Mouse (Mus musculus): ENCODE results near the gene Slc23a3.

Slc23a3 gene

DNA sequence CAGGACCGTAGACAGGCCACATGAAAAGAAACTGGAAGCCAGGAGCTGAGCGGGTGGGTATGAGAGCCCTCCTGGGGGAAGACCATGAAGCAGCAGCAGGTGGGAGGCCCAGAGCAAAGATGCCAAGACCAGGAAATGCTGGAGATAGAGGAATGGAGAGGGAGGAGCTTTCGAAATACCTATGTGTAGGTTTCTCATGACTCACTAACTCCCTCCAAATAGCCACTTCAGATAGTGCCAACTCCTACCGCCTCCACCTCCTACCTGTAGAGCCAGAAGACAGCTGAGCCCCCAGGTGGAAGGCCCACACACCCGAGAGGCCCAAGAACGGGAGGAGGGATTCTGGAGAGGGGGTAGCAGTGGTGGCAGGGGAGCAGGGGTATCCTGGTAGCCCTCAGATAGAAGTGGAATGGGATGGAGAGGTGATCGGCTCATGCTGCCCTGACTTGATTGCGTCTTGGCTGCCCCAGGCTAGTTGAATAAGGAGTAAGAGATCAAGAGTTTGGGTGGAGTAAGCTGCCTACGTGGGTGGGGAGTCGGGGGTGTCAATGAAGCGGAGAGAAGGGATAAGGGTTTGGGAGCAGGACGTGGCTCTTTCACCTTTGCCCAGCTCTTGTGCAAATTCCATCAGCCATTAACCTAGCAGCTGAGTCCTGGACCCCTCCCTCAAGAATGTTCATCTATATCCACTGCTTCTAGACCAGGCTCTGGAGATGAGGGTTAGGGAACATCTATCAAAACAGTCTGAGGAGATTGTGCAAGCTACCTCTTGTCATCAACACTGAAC lies at the start of gene Slc23a3:
Slc23a3 (minus strand) TSS at position 470 of the 787 bp plus-strand sequence.
- no peak for DNase-seq

DNA sequence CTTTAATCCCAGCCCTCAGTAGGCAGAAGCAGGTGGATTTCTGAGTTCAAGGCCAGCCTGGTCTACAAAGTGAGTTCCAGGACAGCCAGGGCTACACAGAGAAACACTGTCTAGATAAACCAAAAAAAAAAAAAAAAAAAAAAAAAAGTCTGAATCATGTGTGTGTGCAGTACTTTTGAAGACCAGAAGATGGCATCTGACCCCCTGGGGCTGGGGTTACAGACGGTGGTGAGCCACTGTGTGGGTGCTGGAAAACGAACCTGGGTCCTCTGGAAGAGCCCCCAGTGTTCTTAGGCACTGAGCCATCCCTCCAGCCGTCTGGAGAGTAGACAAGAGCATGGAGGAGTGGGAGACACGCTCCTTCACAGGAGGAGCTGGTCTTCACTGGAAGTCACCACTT lies 48.5 kb upstream of the Slc23a3 start:
- DNase-seq: no peak

DNA sequence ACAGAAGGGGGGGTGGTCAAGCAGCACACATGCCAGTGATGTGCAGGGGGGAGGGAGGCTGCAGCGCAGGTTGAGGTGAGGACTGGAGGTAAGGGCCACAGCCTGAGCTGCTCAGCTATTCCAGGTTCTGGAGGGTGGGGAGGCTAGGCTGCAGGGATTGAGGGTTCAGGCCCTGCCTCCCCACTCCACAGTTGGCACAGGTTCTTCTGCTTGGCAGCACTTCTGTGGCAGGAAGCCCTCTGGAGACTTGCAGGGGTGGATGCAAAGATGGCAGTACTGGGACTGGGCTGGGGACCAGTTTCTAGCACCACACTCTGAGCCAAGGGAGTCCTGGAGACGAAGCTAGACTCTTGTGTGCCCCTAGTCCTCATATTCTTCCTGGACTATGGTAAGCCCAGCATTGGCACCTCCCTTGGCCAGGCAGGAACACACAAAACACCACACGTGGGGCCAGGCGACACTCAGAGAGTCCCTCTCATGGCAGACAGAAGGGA lies 47.7 kb upstream of the Slc23a3 start:
- DNase-seq: no peak

DNA sequence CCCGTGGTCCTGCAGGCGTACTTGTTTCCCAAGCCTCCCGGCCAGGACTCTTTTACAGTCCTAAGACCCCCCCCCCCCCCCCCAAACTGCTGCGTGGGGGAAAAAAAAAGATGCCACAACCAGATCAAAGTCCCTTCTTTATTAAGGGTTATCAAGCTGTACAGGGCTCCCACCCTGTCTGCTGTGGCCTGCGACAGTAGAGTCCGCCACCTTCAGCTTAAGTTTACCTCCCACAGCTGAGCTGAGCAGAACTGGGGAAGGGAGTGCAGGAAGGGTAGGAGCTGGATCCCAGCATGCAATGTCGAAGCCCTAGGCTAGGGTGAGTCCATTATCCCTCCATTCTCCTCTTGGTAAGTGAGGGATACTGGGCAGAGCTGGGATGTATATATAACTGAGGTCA lies 47.1 kb upstream of the Slc23a3 start:
- DNase-seq: no peak

DNA sequence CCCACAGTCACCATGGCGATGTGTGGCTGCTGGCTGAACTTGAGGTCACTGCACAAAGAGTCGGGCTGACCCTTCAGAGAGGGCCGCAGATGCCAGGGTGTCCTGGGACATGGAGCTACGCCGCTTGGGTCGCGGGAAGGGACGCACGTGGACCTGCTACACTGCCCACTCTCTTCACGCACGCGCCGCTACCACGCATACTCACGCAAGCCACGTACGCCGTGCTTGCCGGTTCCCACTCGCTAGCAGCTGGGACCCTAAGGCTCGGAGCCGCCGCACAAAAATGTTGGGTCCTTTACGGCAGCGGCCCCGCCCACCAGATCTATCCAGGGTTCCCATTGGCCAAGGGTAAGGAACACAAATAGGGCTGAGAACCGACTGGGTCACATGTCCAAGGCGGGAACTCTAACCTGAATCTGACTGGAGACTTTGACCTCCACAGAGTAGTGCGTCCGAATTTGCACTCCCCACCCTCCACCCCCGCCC lies 46.5 kb upstream of the Slc23a3 start, which contains the start of gene Abcb6:
Abcb6 (minus strand) TSS at position 288 of the 486 bp plus-strand sequence.
- DNase-seq: peak; percentile 78

DNA sequence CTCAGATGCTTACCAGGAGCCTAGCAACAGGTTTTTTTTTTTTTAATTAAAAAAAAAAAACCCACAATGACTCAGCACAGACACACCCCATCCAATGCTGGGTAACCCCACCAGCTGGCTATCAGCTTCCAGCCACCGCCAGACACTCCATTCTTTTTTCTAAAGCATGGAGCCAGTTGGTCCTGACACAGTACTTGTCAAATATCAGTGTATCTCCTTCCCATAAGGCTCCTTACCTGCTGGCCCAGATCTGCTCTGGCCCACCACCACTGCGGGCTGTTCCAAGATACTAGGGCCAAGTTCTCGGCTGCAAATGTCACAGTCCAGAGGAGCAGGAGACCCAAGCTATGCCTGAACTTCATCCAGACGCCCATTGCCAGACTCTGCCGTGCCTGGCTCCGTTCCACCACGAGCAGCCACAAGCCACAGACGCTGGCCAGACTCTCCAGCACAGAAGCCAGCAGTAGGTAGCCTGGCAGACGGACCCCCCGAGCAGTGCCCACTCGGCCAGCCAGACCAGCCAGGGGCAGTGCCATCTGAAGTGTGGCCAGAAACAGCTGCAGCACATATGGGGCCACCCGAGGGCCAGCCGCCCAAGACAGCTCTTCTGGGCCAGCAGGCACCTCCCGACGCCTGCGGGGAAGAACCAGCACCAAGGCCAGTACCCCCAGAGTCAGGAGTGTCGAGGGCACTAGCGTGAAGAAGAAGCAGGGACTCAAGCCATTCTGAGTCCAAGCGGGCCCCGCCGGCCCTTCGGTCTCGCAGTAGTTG lies 45.8 kb upstream of the Slc23a3 start:
- peak; percentile 46 for DNase-seq

DNA sequence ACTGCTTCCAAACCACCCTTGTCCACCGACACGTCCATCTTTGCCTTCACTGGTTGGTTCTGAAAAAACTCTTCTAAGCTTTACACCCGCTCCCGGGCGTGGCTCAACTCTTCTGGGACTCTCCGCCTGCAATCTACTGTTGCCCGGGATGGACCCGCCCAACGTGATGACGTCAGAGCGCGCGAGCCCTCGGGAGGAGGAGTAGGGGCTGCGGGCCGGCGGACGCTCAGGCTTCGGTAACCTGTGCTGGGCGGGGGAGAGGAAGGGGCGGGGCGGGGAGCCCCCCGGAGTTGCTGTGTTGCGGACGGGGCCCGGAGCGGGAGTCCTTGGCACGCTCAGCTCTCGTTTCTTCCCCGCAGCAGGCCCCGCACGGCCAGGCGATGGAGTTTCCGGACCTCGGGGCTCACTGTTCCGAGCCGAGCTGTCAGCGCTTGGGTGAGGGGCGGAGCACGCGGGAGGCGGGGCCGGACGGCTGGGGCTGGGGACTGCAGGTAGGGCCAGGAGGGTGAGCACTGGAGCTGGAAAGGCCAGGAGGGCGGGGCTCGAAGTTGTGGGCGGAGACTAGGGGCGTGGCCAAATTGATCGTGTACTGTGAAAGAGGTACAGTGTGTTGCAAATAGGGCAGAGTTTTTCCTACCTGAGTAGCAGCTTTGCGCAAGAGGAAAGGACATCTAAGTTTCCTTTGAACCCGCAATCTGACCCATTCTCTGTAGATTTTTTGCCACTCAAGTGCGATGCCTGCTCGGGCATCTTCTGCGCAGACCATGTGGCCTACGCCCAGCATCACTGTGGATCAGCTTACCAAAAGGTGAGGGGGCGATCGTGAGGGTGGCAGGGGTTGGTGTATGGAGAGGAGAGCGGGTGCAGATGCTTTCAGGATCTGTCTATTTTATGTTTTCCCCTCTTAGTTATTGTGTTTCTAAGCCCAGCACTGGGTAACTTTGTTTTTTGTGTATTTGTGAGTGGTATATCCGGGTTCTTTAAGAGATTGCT lies 35.1 kb upstream of the Slc23a3 start, which contains the start of gene Zfand2b:
Zfand2b (plus strand) TSS at position 175 of the 993 bp plus-strand sequence.
- peak; percentile 98 for DNase-seq

DNA sequence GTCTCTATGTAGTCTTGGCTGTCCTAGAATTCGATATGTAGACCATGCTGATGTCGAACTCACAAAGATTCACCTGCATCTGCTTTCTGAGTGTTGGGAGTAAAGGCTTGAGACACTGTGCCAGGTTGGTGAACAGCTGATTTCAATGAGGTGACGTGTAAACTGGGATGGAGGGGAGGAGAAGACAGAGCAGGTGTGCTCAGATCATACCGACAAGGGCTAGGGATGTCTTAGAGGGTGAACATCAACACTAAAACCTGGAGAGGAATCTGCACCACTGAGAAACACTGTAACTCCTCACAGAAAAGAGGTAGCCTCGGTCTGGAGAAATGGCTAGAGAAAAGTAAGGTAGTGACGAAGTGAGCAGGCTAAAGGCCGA lies 34.4 kb upstream of the Slc23a3 start:
- no peak for DNase-seq

DNA sequence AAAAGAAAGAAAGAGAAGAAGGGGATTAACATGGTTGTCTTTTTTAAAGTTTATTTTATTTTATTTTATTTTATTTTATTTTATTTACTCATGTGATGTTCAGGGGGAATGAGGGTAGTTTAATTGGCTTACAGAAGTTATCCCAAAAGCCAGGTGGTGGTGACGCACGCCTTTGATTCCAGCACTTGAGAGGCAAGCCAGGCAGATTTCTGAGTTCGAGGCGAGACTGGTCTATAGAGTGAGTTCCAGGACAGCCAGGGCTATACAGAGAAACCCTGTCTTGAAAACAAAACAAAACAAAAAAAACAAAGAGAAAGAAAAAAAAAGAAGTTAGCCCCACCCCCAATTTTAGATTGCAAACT lies 26.5 kb upstream of the Slc23a3 start:
- DNase-seq: no peak

DNA sequence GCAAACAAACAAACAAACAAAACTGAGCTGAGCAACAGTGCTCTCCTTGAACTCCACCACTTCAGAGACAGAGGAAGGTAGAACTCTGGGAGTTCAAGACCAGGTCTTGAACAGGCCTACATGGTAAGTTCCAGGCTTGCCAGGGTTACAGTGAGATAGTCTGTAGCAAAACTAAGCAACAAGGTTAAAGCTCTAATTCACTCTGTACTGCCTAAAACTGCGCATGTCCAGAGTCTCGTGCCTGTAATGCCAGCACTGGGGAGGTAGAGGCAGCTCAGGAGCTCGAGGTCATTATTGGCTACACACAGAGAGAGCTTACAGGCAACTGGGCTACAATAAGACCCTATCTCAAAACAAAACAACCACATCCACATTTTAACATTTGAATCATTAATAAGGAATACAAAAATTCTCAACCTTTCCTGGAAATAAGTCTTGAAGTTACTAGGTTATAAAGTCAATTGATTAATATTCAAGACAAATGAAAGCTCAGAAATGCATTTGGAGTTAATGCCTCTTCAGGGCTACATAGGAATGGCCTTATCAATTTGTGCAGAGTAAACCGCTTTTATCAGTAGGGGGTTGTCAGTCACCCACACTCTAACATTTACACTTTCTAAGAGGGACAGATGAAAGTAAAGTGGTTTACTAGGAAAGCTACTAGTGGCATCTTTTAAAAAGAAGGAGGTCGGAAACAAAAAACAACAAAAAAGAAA lies 26.0 kb upstream of the Slc23a3 start:
- DNase-seq: no peak

DNA sequence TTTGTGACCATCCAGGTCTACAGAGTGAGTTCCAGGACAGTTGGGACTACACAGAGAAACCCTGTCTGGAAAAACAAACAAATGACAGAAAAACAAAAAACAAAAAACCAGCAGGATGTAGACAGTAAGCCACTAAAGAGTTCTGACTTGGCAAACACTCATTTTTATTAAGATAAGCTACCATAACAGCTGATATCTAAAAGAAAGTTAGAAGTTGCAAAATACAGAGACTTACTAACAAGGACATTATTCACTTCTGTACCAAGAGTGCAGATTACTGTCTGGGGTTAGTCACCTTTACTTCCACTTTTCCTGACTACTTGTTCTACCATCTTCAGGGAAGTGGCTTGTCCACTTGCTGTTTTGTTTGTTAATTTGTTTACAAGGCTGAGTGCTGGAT lies 25.3 kb upstream of the Slc23a3 start:
- no peak for DNase-seq

DNA sequence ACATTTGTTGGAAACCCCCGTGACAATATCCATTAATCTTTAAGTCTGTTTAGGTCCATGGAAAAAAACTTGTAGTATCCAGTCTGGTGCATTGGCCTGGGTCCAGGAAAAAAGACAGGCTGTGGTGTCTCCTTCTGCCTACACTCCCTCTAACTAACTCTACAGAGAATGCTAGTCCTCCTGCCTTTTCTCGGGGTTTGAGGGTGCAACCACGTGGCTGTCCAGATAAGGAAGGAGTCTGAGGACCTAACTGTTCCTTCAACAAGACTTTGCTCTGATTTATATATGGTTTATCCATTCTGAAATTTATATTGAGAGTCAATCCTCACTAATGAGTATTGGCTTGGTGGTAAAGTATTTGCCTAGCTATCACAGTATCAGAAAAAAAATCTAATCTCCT lies 22.1 kb upstream of the Slc23a3 start:
- no peak for DNase-seq

DNA sequence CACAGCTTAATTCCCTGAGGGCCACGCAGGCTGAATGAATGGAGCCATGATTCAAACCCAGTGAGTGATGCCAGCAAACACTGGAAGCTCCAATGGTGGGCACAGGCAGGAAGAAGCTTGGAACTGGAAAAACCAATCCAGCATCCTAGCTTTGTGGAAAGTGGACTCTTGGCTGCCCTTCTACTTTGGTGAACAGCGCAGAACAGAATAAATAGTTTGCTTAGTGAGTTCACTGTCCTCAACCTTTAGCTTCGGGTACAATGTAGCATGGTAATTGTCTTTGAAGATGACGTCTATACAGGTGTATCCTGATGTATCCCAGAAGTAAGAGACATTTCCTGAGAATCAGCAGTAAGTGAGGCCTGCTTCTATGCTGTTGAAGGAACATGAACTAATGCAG lies 15.0 kb upstream of the Slc23a3 start:
- DNase-seq: no peak

DNA sequence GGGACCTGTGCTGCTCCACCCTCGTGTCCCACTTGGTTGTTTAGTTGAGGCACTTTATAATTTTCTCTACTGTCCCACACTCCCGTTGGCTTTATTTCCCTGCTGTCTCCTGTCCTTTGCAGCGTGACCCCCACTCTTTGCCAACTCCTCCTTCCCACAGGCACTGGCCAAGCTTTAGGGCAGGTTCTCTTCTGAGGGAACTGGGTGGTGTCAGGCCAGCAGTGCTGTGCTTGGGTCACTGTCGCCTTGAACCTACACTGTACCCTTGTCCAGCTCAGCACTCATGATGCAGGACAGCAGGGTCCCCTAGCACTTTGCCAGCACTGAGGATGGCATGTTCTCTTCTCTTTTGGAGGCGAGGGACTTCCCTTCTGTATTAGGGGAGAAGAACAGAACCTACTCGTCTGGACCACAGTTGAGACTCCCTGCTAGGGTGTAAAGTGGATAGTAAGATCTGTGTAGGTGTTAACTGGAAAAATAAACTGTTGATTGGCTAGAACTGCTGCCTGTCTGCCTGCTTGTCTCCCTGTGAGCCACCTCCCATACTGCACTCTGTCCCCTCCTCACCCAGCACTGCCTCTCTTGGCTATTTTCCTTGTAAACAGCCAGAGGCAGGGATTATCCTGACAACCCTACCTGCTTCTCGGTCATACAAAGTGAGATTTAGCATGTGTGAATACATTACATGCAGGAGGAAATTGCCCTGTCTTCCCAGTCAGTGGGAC lies 13.9 kb upstream of the Slc23a3 start:
- DNase-seq: no peak

DNA sequence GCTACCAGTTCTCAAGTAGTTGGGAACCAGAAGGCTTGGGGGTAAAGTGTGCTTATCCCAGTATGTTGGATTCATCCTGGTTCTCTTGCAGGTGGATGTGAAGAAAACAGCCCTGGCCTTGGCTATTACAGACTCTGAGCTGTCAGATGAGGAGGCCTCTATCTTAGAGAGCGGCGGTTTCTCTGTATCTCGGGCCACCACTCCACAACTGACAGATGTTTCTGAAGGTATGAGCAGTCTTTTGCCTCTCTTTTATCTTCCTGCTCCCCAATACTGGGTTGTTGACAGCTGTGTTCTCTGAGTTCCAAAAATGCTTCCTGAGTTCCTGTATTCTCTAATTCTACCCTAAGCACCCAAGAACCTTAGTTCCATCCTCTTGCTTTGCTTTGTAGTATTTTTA lies 11.9 kb upstream of the Slc23a3 start:
- no peak for DNase-seq

DNA sequence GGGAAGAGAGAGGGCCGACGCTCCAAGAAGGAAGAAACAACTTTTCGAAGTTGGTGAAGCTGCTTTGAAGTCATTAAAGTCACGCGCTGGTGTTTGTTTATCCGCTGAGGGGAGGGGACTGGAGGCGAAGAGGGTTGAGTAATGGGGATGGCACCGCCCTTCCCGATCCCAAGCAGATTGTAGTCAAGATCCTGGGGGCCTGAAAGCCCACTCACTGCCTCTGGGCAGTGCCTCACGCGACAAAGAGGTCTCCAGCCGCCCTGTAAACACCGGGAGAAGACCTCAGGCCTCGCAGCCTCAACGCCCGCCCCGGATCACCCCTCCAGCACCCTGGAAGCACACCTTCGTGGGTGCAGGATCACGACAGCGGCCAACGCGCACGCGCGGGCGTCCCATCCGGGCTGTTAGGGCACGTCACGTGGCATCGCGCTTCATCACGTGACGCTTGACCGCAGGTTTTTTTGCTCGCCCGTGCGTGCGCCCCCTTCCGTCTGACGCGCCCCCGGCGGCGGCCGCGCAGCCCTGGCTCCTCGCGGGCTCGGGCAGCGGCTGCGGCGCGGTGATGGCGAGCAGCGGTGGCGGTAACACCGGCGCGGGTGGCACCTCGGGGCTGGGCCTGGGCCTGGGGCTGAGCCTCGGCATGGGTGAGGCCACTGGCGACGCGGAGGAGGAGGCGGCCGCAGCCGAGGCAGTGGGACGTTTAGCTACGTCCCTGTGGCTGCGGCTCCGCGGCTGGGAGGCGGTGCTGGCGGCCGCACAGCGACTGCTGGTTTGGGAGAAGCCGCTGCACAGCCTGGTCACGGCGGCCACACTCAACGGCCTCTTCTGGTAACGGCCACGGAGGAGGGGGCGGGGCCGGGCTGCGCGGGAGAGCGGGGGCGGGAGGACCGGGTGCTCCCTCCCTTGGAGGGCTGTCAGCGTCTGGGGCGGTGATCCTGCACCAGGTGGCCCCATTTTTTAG lies 8.9 kb upstream of the Slc23a3 start, which contains the start of the genes Cnppd1 and Retreg2:
Cnppd1 (minus strand) TSS at position 411 of the 961 bp plus-strand sequence.
Retreg2 (plus strand) TSS at position 478 of the 961 bp plus-strand sequence.
- DNase-seq: peak; percentile 96

DNA sequence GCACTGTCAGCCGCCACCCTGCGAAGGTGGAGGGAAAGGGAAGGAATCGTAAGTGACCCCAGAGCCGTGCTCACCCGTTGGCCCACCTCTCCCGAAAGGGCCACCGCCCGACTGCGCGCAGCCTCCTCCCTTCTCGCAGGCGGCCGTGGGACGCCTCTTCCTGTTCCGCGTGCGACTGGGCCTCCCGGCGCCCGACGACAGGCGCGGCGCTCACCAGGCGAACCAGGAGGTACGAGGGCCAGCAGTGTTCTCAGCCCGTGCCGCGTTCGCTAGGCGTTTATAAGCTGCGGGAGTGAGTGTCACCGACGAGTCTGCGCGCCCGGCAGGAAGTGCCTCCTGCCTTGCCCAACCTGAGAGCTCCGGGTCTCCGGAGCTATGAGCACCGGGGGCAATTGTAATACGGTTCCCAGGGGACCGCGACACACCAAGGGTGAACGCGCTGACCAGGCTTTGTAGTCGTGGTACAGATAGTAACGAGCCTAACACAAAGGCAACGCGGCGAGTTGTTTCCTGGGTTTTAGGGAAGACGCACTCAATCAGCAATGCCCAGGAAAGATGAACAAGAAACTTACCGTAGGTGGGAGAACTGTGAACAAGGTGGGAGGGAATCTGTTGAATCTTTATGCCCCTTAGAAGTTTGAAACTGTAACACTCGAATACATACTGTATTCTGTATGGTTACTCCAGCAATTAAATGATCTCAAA lies 7.9 kb upstream of the Slc23a3 start:
- DNase-seq: peak; percentile 48

DNA sequence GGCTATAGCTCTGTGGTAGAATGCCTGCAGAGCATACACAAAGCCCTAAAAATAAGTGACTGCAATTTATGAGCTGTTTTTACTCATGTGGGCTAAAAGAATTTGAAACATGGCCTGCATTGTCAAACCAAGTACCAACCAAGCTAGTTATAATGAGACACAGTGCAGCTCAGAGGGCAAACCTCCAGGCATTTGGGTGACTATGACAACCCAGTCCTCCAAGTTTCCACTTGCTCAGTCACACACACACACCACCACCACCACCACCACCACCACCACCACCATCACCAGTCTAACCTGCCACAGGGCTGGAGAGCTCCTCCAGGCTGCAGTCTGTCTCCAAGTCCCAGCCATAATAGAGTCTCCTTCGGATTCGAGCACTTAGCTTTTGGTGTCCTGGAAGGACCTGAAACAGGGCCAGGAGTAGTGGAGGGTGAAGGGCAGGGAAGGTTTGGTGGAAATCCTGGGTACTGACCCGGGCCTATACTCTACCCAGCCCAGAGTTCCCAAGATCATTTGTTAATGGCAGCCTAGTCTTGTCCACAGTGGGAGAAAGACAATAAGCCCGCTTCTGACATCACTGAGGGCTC lies 7.0 kb upstream of the Slc23a3 start:
- no peak for DNase-seq

DNA sequence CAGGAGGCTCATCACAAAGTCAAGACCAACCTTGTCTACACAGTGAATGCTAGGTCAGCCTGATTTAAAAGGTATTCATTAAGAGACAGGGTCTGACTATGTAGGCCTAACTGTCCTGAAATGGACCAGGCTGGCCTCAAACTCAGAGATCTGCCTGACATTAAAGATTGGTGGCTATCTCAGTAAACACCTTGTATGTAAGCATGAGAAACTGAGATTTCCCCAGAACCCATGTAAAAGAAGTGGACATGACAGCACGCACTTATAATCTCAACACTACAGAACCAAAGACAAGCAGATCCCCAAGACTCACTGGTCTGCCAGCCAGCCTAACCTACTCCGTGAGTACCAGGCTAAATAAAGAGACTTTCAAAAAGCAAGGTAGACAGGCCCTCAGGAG lies 4.8 kb upstream of the Slc23a3 start:
- no peak for DNase-seq
